Mouse (Mus musculus) olfactory bulb, adult 2 months (tissue): Measurements from ENCODE around the gene Ddx24.

Experiments
- CTCF ChIP-seq: fragments of 200-500 bp; IDR thresholded peaks from 2 replicates; pipeline ENCODE4 v1.5.1; 2012; ENCODE audit warnings: low read depth, mild to moderate bottlenecking, low read length, moderate library complexity; ENCODE audit not compliant: insufficient read depth
- POLR2A ChIP-seq: fragments of 200-500 bp; IDR thresholded peaks from 2 replicates; pipeline ENCODE4 v1.6.1; 2012; ENCODE audit warnings: mild to moderate bottlenecking, low read depth, low read length, moderate library complexity; ENCODE audit not compliant: insufficient read depth

DNA sequence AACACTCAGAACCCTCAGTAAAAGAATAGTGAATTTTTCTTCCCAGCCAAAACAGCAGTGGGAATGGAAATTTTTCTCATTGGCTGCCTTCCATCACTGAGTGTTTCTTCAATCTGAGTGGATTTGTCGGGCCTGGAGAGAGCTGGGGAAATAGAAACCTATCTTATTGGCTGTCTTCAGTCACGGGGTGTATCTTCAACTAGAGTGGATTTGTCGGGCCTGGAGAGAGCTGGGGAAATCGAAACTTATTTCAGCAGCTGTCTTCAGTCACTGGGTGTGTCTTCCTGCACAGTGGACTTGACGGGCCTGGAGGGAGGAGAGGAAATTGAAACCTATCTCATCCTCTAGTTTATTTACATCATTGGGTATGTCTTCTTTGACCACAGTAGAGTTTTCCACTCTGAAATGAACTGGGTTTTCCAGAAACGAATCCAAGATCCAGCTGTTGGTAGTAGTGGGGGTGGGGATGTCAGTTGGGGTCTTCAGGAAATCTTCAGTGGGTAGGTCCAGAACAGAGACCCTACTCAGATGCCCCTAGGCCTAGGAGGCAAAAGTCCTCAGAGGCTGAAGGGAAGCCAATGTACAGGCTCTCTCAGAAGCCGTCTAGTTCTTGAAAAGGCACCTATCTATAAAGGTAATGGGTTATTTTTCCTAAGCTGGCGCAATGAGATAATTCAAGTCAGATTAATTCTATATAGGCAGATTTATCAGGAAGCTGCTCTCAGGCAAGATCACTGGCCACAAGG is 8.5 kb upstream of the Ddx24 start, which contains the start of gene Ifi27:
- TF ChIP-seq CTCF (no peak), POLR2A (no peak)
